Mouse (Mus musculus) thymus, adult 2 months (tissue): ENCODE data around the gene Osbpl3.

Experiments used
- CTCF ChIP-seq: fragments of 200-500 bp; IDR thresholded peaks from 2 replicates; pipeline ENCODE4 v1.5.1; 2012; ENCODE audit warnings: mild to moderate bottlenecking, control low read depth, low read length, moderate library complexity, borderline replicate concordance; ENCODE audit not compliant: control insufficient read depth, poor library complexity, insufficient read depth; ENCODE audit errors: extremely low read depth
- POLR2A ChIP-seq: fragments of 200-500 bp; IDR thresholded peaks from 2 replicates; pipeline ENCODE4 v1.6.1; 2012; ENCODE audit warnings: mild to moderate bottlenecking, low read length, control low read depth, moderate library complexity; ENCODE audit not compliant: control insufficient read depth, poor library complexity, insufficient read depth; ENCODE audit errors: extremely low read depth

GRCm38 (mm10) chr6:50504711-50505110 is 48.7 kb upstream of the Osbpl3 start:
- TF ChIP-seq POLR2A: no peak
- TF ChIP-seq CTCF: no peak
